Mouse (Mus musculus): ENCODE measurements around the gene Ovol2.

Gene Ovol2

DNA sequence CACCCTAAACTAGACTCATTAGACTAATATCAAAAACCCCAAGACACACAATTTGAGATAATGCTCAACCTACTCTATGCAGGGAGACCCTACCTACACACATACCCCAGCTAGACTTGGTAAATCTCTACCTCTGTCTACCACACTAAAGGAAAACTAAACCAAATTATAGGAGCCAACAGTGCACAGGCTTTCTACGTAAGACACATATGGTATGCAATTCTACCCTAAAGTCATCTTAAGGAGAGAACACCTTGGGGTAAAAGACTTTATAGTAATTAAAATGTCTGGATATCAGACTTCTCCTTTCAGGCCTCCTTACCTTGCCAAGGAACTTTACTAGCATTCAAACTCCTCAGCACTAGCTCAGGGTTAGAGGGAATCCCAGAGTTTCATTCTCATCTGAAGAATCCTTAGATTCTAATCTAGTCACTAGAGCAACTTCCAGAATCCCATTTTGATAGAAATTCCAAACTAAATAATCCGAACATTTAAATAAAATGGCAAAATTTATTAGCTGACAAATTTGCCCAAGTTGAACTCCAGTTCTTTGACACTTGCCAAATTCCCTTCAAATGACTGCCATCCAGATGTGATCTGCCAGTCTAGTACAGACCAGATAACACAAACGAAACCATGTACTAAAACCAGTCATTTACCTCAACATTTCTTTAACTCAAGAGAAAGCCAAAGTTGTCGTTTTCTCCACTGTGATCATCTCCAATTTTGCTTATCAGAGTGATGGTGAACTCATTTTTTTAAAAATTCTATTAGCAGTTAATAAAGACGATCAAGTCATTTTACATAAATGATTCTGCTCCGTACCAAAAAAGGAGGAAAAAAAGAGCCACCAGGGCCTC lies 63.3 kb downstream of the Ovol2 start:
- DNase-seq (ENCODE audit: low read depth, low spot score) = no peak

GRCm38 (mm10) chr2:144267731-144268015 lies 64.3 kb downstream of the Ovol2 start:
- no peak for DNase-seq (ENCODE audit: low read depth, low spot score)

DNA sequence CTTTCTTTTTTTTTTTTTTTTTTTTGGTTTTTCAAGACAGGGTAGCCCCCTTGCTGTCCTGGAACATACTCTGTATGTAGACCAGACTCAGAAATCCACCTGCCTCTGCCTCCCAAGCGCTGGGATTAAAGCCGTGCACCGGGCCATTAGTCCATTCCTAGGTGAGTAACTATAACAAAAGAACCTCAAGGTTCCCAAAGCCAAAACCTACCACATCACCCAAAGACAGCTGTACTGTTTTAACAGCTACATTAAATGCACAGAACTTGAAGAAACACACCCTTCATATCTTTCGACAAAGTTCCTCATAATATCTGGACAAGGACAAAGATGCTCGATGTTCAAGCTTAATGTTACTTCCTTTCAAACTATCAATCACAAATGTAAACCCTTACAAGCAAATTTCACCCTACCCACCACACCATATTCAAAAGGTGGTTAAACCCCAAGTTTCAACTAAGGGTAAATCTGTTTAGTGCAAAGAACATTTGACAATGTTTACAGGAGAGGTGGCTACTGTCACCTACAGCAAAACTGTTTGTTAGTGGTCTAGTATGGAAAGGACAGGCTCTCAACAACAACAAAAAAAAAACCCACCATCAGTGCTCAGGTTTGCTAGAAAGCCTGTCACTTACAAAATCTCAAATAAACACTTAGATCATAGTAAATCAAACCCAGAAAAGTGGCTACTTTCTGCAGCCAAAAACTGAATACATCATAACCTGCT lies 64.8 kb downstream of the Ovol2 start:
- no peak for DNase-seq (ENCODE audit: low read depth, low spot score)

GRCm38 (mm10) chr2:144265916-144266683 lies 65.8 kb downstream of the Ovol2 start:
- no peak for DNase-seq (ENCODE audit: low read depth, low spot score)

GRCm38 (mm10) chr2:144265120-144265488 lies 66.8 kb downstream of the Ovol2 start:
- DNase-seq (ENCODE audit: low read depth, low spot score) = no peak

- DNase-seq (ENCODE audit: low read depth, low spot score) = no peak
Measured at GRCm38 (mm10) chr2:144264398-144265119, 67.4 kb downstream of the Ovol2 start.

DNA sequence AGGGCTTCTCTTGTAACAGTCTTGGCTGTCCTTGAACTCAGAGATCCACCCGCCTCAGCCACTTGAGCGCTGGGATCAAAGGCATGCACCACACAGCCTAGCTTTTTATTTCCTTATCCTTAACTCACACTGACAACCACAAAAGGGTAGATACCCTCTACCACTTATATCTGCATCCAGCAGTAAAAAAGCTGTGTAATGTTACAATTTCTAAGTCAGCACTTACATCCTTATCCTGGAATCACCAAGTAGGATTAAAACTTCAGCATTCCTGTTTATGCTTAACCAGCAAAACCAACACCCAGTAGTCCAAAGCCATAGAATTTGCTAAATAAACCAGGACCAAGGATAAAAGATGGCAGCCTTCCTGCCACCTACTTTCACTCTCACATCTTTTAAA lies 69.1 kb downstream of the Ovol2 start:
- no peak for DNase-seq (ENCODE audit: low read depth, low spot score)

Data from mesoderm, embryonic 11.5 days (tissue).